Comparison of ENCODE assay signal across 8 mouse cellular contexts in the genomic region with DNA sequence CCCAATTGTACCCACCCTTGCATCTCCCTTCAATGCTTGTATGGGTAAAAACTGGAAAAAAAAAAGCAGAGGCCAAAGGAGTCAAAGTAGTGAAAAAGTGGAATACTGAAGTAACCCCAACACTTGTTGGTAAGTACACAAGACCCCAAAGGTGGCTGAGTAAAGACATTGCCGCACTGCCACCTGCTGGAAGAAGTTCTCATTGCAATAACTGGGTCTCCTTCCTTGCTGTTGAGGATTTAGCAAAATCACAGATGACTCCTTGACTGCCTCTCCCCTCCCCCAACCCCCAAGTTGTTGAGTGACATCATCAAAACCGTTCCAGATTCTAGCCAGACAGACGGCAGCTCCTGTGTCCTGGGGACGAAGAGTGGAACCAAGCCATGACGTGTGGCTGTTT.
A peak's percentile ranks its signal among the peaks of the same experiment; 100 is the strongest.
DNase-seq lines count a peak whose midpoint lies in the region; ATAC-seq and TF ChIP-seq lines count a peak whose summit lies in the region.

No protein-coding gene starts in this region.

- no peak for ATAC-seq in kidney, embryonic 15.5 days (replicated peaks; ENCODE audit: low FRiP score)
- ATAC-seq in embryonic facial prominence, embryonic 14.5 days (ENCODE audit: low read depth), result no peak

- no peaks in the 10 kb centered on the region for H3K9me3 ChIP-seq in kidney, embryonic 15.5 days (replicated peaks)
- H3K9me3 ChIP-seq in ES-E14 (ENCODE audit: control insufficient read depth, insufficient read depth, low read depth, low read length), result no peaks in the 10 kb centered on the region
- H3K9me3 ChIP-seq in embryonic facial prominence, embryonic 14.5 days (ENCODE audit: control insufficient read depth, low read length), result no peaks in the 10 kb centered on the region

- H3K4me3 ChIP-seq in kidney, embryonic 15.5 days (replicated peaks), result no peak overlapping the region
- H3K4me3 ChIP-seq in ES-E14 (ENCODE audit: insufficient read depth in 1 of 2, low read depth in 1 of 2, low read length in 2 of 2, poor library complexity in 1 of 2, severe bottlenecking in 1 of 2), result no peak overlapping the region
- H3K4me3 ChIP-seq in embryonic facial prominence, embryonic 14.5 days (ENCODE audit: low read depth, low read length), result no peak overlapping the region

- H3K9ac ChIP-seq in kidney, embryonic 15.5 days, result no peak overlapping the region
- H3K9ac ChIP-seq in ES-E14 (ENCODE audit: insufficient read depth, low read depth, low read length, poor library complexity, severe bottlenecking), result no peak overlapping the region
- no peak overlapping the region for H3K9ac ChIP-seq in embryonic facial prominence, embryonic 14.5 days (ENCODE audit: low read depth, low read length)

- peak; percentile 57 for DNase-seq in kidney, adult 18-20 months
- peak; percentile 46 for DNase-seq in ES-E14 (ENCODE audit: low read depth, low spot score)
- peak; percentile 52 to 57 for DNase-seq in adrenal gland, postnatal 36 days
- DNase-seq in embryonic facial prominence, embryonic 14.5 days (ENCODE audit: low spot score), result peak; percentile 52
- peak; percentile 68 to 78 for DNase-seq in left cerebral cortex, adult 18-20 months (ENCODE audit: low spot score in 2 of 2)
- peak; percentile 16 to 42 for DNase-seq in natural killer cell, adult 2 months (ENCODE audit: low spot score in 2 of 2)
- peak; percentile 16 for DNase-seq in yolk sac, embryonic 10.5 days (ENCODE audit: low spot score)

- no peaks in the 10 kb centered on the region for H3K36me3 ChIP-seq in kidney, embryonic 15.5 days
- no peaks in the 10 kb centered on the region for H3K36me3 ChIP-seq in ES-E14 (ENCODE audit: control insufficient read depth, insufficient read depth, low read length, poor library complexity, severe bottlenecking)
- H3K36me3 ChIP-seq in embryonic facial prominence, embryonic 14.5 days (ENCODE audit: control insufficient read depth, insufficient read depth, low read length), result no peaks in the 10 kb centered on the region

- 38% methylated on average over 5 of the region's 5 CpGs for WGBS in kidney, embryonic 15.5 days
- 34% methylated on average over 5 of the region's 5 CpGs for WGBS in embryonic facial prominence, embryonic 14.5 days

- H3K4me2 ChIP-seq in kidney, embryonic 15.5 days, result no peak overlapping the region
- H3K4me2 ChIP-seq in embryonic facial prominence, embryonic 14.5 days (ENCODE audit: low read depth, low read length), result no peak overlapping the region

- no peaks in the 10 kb centered on the region for H3K27me3 ChIP-seq in kidney, embryonic 15.5 days
- H3K27me3 ChIP-seq in embryonic facial prominence, embryonic 14.5 days (replicated peaks; ENCODE audit: control insufficient read depth, insufficient read depth, low read length), result no peaks in the 10 kb centered on the region

- no peaks in the 10 kb centered on the region for H3K4me1 ChIP-seq in kidney, embryonic 15.5 days
- no peaks in the 10 kb centered on the region for H3K4me1 ChIP-seq in ES-E14 (ENCODE audit: control insufficient read depth in 2 of 2, insufficient read depth in 2 of 2, low read length in 2 of 2, poor library complexity in 1 of 2)
- H3K4me1 ChIP-seq in embryonic facial prominence, embryonic 14.5 days (ENCODE audit: control insufficient read depth, insufficient read depth, low read length), result no peaks in the 10 kb centered on the region

- H3K27ac ChIP-seq in kidney, embryonic 15.5 days, result no peak overlapping the region
- H3K27ac ChIP-seq in ES-E14 (ENCODE audit: insufficient read depth, low read depth, low read length, poor library complexity, severe bottlenecking), result no peak overlapping the region
- no peak overlapping the region for H3K27ac ChIP-seq in embryonic facial prominence, embryonic 14.5 days (replicated peaks; ENCODE audit: low read depth, low read length)

- in situ Hi-C loops in ES-E14 (cut with MboI; ENCODE audit: low sequenced_read_pairs in 2 of 2, unreplicated experiment in 2 of 2), result no loop called here

TF ChIP-seq in ES-E14, 5 proteins besides CTCF, POLR2A, EP300 and RAD21:
- TF ChIP-seq MAFK (IDR thresholded peaks at IDR 0.05; ENCODE audit: insufficient read depth, low read depth, low read length), result no peak

Comparison
In these comparisons a context has a peak if more than half of its experiments do, and no peak if none do; other contexts are left out.
1. DNase-seq: peak in every context shown above with its lines; median percentile 73 in left cerebral cortex, adult 18-20 months; 57 in kidney, adult 18-20 months; 54 in adrenal gland, postnatal 36 days; 52 in embryonic facial prominence, embryonic 14.5 days; 46 in ES-E14; 29 in natural killer cell, adult 2 months; 16 in yolk sac, embryonic 10.5 days.